Mouse (Mus musculus): ENCODE data around the gene Tpcn1. TPM values are rescaled to one million over a fixed set of nuclear protein-coding genes. Genes with fewer than 3 reads are reported as not detected.
A peak's percentile ranks its signal among the peaks of the same experiment; 100 is the strongest.

Tpcn1 gene
- polyA plus RNA-seq, 1 experiment from 2014 or later, result 11.2 TPM

DNA sequence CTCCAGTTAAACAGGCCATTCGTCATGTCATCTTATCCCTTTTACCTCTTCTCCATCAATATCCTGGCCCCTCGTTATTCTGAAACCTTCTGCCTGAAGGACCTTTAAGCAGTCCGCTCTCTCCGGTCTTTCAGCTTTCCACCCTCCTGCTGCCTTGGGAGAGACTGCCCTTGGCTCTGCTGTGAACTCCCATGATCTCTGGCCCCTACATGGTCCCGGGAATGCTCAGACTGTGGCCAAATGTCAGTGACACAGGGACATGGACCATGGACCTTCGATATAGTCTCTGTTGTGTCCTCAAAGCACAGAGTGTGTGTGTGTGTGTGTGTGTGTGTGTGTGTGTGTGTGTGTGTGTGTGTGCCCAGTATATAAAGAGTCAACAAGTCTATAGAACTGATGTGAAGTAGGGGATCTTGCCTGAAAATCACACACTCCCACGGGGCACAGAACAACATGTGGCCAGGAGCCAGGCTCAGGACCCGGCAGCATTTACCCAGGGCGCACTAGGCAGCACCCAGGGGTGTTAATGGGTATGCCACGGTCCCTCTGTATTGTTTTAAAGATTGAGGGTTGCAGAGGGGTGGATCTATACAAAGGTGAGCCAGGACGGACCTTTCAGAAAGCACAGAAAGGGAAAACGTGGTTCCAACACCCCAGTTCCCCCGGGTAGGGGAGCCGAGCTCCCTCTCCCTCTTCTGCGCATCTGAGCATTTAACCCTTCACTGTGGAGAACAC is 23.1 kb downstream of the Tpcn1 start:
- WGBS, result 40% methylated on average over 15 of the region's 15 CpGs
- Histone ChIP-seq H3K27ac (replicated peaks; ENCODE audit: low read depth, low read length) (peak overlapping the region; percentile 75), H3K9me3 (replicated peaks; ENCODE audit: control insufficient read depth, low read length) (no peaks in the 10 kb centered on the region)

DNA sequence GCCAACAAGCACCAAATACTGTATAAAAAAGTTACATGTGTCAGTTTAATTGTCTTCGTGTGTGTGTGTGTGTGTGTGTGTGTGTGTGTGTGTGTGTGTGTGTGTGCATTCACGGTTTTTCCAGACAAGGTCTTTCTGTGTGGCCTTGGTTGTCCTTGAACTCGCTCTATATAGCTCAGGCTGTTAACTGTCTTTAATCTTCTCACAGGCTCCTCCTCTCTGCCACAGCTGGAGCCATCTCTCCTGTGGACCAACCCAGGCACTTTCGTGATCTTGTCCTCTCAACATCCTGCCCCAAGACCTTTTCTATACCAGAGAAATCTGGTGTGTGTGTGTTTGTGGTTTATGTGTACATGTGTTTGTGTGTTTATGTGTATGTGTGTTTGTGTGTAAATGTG is 24.6 kb downstream of the Tpcn1 start:
- Histone ChIP-seq H3K9me3 (replicated peaks; ENCODE audit: control insufficient read depth, low read length) (no peaks in the 10 kb centered on the region), H3K4me2 (ENCODE audit: low read depth, low read length) (no peak overlapping the region), H3K4me3 (ENCODE audit: low read depth, low read length) (no peak overlapping the region), H3K27me3 (ENCODE audit: control insufficient read depth, insufficient read depth, low read length) (no peaks in the 10 kb centered on the region; the same call in 1 of the 2 replicates), H3K36me3 (replicated peaks; ENCODE audit: control insufficient read depth, insufficient read depth, low read depth, low read length) (no peaks in the 10 kb centered on the region), H3K27ac (replicated peaks; ENCODE audit: low read depth, low read length) (peak overlapping the region; percentile 83; the same call in 1 of the 2 replicates), H3K9ac (replicated peaks; ENCODE audit: low read length) (no peak overlapping the region), H3K4me1 (ENCODE audit: control insufficient read depth, insufficient read depth, low read length) (peaks cover 38% of the 10 kb centered on the region)
- 44% methylated on average over 4 of the region's 4 CpGs for WGBS
- no peak for DNase-seq (ENCODE audit: low spot score)
- no peak for ATAC-seq (replicated peaks; ENCODE audit: insufficient number of reproducible peaks, low FRiP score, low TSS enrichment, low read depth)

More for the DNA sequence above, 23.1 kb downstream of the Tpcn1 start:
- ATAC-seq (replicated peaks; ENCODE audit: insufficient number of reproducible peaks, low FRiP score, low TSS enrichment, low read depth) (no peak), DNase-seq (ENCODE audit: low spot score) (no peak)
- no peak overlapping the region for H3K4me3 ChIP-seq (ENCODE audit: low read depth, low read length)
- no peak overlapping the region for H3K4me2 ChIP-seq (ENCODE audit: low read depth, low read length)
- peaks cover 35% of the 10 kb centered on the region for H3K4me1 ChIP-seq (ENCODE audit: control insufficient read depth, insufficient read depth, low read length)
- H3K9ac ChIP-seq (replicated peaks; ENCODE audit: low read length), result 0 out of 2 replicates have a peak overlapping the region, but pooled peaks have one; percentile 22
- no peaks in the 10 kb centered on the region; the same call in 1 of the 2 replicates for H3K27me3 ChIP-seq (ENCODE audit: control insufficient read depth, insufficient read depth, low read length)
- H3K36me3 ChIP-seq (replicated peaks; ENCODE audit: control insufficient read depth, insufficient read depth, low read depth, low read length), result no peaks in the 10 kb centered on the region

DNA sequence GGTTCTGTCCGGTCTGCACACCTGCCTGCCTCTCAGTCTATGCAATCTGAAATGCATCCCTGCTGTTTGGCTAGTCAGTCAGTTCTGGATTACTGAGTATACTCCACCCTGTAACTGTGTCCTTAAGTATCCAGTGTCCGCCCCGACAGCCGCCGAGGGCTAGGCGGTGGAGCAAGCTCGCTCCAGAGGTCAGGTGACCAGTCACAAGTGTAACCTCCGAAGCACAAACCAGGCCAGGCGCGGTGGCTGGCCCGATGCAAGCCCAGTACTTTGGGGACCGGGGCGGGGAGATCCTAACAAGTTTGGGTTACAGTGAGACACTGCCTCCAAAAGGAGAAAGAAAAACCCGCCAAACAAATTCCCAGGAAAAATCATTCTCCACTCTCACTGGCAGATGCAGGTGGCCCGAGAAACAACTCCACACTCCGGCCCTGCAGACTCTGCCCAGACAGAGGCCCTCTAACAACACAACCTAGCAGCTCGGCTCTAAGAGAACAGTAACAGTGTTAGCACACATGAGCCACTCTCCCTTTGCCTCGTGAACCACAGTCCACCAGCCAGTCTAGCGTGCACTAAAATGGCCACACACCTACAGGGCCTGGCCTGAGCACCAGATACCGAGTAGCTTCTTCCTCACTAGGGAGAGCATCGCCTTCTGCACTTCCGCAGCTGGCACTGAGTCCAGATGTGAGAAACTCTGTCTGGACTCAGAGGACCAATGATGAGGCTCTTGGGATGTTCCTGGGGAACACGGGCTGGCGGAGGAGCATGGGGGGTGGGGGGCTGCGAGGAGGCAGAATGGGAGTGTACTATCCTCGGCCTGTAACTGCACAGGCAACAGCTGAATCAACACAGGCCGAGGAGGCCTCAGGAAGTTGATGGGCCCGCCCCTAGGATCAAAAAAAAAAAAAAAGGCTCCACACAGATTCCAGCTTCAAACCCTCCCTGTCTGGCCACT is 25.2 kb downstream of the Tpcn1 start:
- H3K4me1 ChIP-seq (ENCODE audit: control insufficient read depth, insufficient read depth, low read length), result peaks cover 35% of the 10 kb centered on the region
- ATAC-seq (replicated peaks; ENCODE audit: insufficient number of reproducible peaks, low FRiP score, low TSS enrichment, low read depth), result peak; percentile 67
- DNase-seq (ENCODE audit: low spot score), result peak; percentile 77
- H3K4me3 ChIP-seq (ENCODE audit: low read depth, low read length), result no peak overlapping the region
- 34% methylated on average over 28 of the region's 28 CpGs for WGBS
- H3K9ac ChIP-seq (replicated peaks; ENCODE audit: low read length), result peak overlapping the region; percentile 28; the same call in 1 of the 2 replicates
- peak overlapping the region; percentile 83 for H3K27ac ChIP-seq (replicated peaks; ENCODE audit: low read depth, low read length)
- H3K27me3 ChIP-seq (ENCODE audit: control insufficient read depth, insufficient read depth, low read length), result no peaks in the 10 kb centered on the region; the same call in 1 of the 2 replicates
- H3K4me2 ChIP-seq (ENCODE audit: low read depth, low read length), result no peak overlapping the region; the same call in 1 of the 2 replicates
- no peaks in the 10 kb centered on the region for H3K36me3 ChIP-seq (replicated peaks; ENCODE audit: control insufficient read depth, insufficient read depth, low read depth, low read length)
- H3K9me3 ChIP-seq (replicated peaks; ENCODE audit: control insufficient read depth, low read length), result no peaks in the 10 kb centered on the region

DNA sequence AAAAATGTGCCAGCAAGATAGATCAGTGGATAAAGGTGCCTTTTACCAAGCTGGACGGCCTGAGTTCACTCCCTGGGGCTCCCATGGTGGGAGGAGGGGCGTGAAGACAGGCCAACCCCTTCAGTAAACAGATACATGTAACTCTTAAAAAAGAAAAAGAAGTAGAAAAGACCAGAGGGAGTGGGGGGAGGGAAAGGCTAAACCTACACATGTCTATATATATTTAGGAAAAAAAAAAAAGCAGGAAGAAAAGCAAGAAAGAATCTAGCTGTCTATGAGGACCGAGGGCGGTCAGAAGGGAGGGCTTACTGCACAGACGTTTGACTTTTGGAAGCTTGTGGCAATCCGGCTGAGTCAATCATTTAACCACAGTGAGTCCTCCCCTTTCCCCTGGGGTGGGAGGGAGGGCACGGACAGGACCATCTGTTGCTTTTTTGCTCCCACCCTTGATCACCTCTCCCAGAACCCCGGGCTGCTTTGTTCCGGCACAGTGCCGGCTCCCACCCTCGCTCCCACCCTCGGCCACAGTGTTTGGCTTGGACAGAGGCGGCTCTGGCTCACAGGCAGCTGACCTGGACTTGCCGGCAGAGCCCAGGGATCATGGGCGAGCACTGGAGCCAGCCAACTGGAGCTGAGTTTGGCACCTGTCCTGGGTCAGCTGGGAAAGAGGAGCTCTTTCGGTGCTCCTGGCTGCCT is 27.7 kb downstream of the Tpcn1 start:
- no peak; the same call in 1 of the 2 replicates for ATAC-seq (replicated peaks; ENCODE audit: insufficient number of reproducible peaks, low FRiP score, low TSS enrichment, low read depth)
- Histone ChIP-seq H3K27ac (replicated peaks; ENCODE audit: low read depth, low read length) (peak overlapping the region; percentile 52), H3K36me3 (replicated peaks; ENCODE audit: control insufficient read depth, insufficient read depth, low read depth, low read length) (no peaks in the 10 kb centered on the region), H3K9ac (replicated peaks; ENCODE audit: low read length) (no peak overlapping the region), H3K27me3 (ENCODE audit: control insufficient read depth, insufficient read depth, low read length) (no peaks in the 10 kb centered on the region), H3K4me2 (ENCODE audit: low read depth, low read length) (peak overlapping the region; percentile 16), H3K9me3 (replicated peaks; ENCODE audit: control insufficient read depth, low read length) (no peaks in the 10 kb centered on the region), H3K4me3 (ENCODE audit: low read depth, low read length) (no peak overlapping the region), H3K4me1 (ENCODE audit: control insufficient read depth, insufficient read depth, low read length) (peaks cover 18% of the 10 kb centered on the region)
- peak; percentile 44 for DNase-seq (ENCODE audit: low spot score)
- 19% methylated on average over 16 of the region's 16 CpGs for WGBS

DNA sequence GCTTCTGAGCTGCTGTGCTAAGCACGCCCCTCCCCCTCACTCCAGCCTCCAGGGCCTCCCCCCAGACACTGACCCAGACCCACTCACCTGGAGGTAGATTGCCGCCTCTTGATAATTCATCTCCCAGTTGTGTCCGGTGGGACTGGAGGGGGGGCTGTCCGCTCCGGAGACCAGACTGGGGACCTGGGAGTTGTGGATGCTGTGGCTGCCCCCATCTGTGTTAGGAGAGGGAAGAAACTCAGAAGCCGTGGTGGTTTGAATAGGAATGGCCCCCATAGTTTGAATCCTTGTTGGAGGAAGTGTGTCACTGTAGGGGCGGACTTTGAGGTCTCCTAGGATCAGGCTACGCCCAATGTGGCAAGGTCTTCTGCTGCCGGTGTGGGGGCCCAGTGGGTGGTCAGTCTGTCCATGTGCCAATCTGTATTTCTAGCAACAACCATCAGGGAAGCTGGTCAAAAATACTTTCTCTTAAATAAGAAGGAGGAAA is 28.3 kb downstream of the Tpcn1 start:
- 71% methylated on average over 9 of the region's 9 CpGs for WGBS
- no peak for DNase-seq (ENCODE audit: low spot score)
- H3K27me3 ChIP-seq (ENCODE audit: control insufficient read depth, insufficient read depth, low read length), result no peaks in the 10 kb centered on the region
- no peaks in the 10 kb centered on the region; the same call in 1 of the 2 replicates for H3K36me3 ChIP-seq (replicated peaks; ENCODE audit: control insufficient read depth, insufficient read depth, low read depth, low read length)
- no peak for ATAC-seq (replicated peaks; ENCODE audit: insufficient number of reproducible peaks, low FRiP score, low TSS enrichment, low read depth)
- peaks cover 18% of the 10 kb centered on the region for H3K4me1 ChIP-seq (ENCODE audit: control insufficient read depth, insufficient read depth, low read length)
- peak overlapping the region; percentile 52 for H3K27ac ChIP-seq (replicated peaks; ENCODE audit: low read depth, low read length)
- no peaks in the 10 kb centered on the region for H3K9me3 ChIP-seq (replicated peaks; ENCODE audit: control insufficient read depth, low read length)
- H3K9ac ChIP-seq (replicated peaks; ENCODE audit: low read length), result no peak overlapping the region
- H3K4me2 ChIP-seq (ENCODE audit: low read depth, low read length), result no peak overlapping the region
- H3K4me3 ChIP-seq (ENCODE audit: low read depth, low read length), result no peak overlapping the region

DNA sequence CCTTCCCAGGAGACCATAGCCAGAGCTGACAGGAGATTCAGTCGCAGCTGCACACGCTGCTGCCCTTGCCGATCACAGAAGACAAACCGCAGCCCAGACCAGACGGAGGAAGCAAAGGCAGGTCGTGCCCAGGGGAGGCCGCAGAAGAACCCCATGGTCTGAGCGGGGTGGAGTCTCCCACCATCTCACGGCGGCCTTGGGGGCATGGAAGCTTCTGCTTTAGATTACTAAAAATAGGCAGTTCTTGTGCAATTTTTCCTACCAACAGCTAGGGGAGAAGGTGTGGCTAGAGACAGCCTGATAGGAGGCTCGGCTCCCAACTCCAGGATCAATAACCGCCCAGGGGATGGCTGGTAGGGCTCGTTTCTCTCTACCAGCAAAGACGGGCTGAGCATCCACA is 29.7 kb downstream of the Tpcn1 start:
- H3K9me3 ChIP-seq (replicated peaks; ENCODE audit: control insufficient read depth, low read length), result no peaks in the 10 kb centered on the region
- peaks cover 18% of the 10 kb centered on the region for H3K4me1 ChIP-seq (ENCODE audit: control insufficient read depth, insufficient read depth, low read length)
- H3K36me3 ChIP-seq (replicated peaks; ENCODE audit: control insufficient read depth, insufficient read depth, low read depth, low read length), result no peaks in the 10 kb centered on the region; the same call in 1 of the 2 replicates
- no peak for ATAC-seq (replicated peaks; ENCODE audit: insufficient number of reproducible peaks, low FRiP score, low TSS enrichment, low read depth)
- no peak overlapping the region for H3K4me3 ChIP-seq (ENCODE audit: low read depth, low read length)
- WGBS, result 62% methylated on average over 14 of the region's 14 CpGs
- DNase-seq (ENCODE audit: low spot score), result no peak
- no peak overlapping the region for H3K4me2 ChIP-seq (ENCODE audit: low read depth, low read length)
- H3K27ac ChIP-seq (replicated peaks; ENCODE audit: low read depth, low read length), result no peak overlapping the region
- no peaks in the 10 kb centered on the region for H3K27me3 ChIP-seq (ENCODE audit: control insufficient read depth, insufficient read depth, low read length)
- no peak overlapping the region; the same call in 1 of the 2 replicates for H3K9ac ChIP-seq (replicated peaks; ENCODE audit: low read length)

DNA sequence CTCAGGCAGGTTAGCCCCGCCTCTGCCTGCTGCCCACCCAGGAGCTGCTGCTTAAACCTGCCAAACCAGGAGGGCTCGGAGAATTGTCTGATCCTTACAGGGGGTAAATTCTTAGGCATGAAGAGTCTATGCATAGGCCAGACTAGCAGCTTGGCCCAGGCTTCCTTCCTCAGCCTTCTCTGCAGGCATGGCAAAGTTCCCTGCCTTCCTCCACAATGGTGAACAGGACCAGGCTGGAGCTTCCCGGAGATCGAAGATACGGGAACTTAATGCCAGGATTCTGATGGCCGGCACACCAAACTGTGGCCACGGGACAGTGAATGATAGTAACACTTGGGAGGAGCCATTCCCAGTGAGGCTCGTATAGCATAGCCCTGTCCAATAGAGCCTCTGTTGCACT is 30.4 kb downstream of the Tpcn1 start:
- DNase-seq (ENCODE audit: low spot score), result no peak
- no peak overlapping the region for H3K27ac ChIP-seq (replicated peaks; ENCODE audit: low read depth, low read length)

More for the DNA sequence above, 30.4 kb downstream of the Tpcn1 start:
- Histone ChIP-seq H3K36me3 (replicated peaks; ENCODE audit: control insufficient read depth, insufficient read depth, low read depth, low read length) (no peaks in the 10 kb centered on the region; the same call in 1 of the 2 replicates), H3K4me2 (ENCODE audit: low read depth, low read length) (no peak overlapping the region), H3K4me1 (ENCODE audit: control insufficient read depth, insufficient read depth, low read length) (peaks cover 12% of the 10 kb centered on the region), H3K4me3 (ENCODE audit: low read depth, low read length) (no peak overlapping the region), H3K9ac (replicated peaks; ENCODE audit: low read length) (no peak overlapping the region), H3K9me3 (replicated peaks; ENCODE audit: control insufficient read depth, low read length) (no peaks in the 10 kb centered on the region), H3K27me3 (ENCODE audit: control insufficient read depth, insufficient read depth, low read length) (no peaks in the 10 kb centered on the region)
- WGBS, result 75% methylated on average over 8 of the region's 8 CpGs
- ATAC-seq (replicated peaks; ENCODE audit: insufficient number of reproducible peaks, low FRiP score, low TSS enrichment, low read depth), result no peak
